Mouse (Mus musculus): ENCODE measurements around the gene Rab5c.

DNA sequence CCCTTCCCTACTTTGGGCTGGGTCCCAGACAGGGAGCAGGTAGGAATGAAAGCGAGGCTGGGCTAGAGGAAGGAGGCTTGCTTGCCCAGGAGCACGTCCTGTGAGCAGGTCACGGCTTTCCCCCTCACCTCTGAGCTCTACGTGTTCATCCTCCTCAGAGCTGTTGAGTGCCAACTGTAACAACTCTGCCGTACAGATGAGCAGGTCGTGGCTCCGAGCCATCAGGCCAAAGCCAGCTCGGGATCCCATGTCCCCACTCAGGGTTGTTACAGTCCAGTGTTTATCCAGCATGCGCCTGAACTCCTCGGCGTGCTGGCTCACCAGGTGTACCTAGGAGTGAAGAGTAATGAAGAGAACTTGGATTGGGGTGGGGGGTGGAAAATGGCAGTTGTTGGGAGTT, 34.6 kb downstream of the Rab5c start:
- TF ChIP-seq CTCF (conservative IDR thresholded peaks at IDR 0.05; ENCODE audit: insufficient read depth, insufficient read length, low read depth, low read length), result no peak
- TF ChIP-seq POLR2A (IDR thresholded peaks at IDR 0.05; ENCODE audit: low read depth, low read length), result no peak
